Mouse (Mus musculus): ENCODE data around the gene Usp5.

- no peak for TF ChIP-seq CTCF (IDR thresholded peaks at IDR 0.05; ENCODE audit: low read depth, low read length)
- no peak for TF ChIP-seq POLR2A (IDR thresholded peaks at IDR 0.05; ENCODE audit: extremely low read depth, insufficient read depth, low read length)
These were observed 11.2 kb upstream of the Usp5 start, which contains the start of gene Gnb3 for GRCm38 (mm10) chr6:124840241-124841167.
